Mouse (Mus musculus): ENCODE measurements at regions not wholly inside any gene's neighbourhood (a gene's known extent, or its start where the extent isn't known, plus 50 kb on each side); places are given as distances from the start of the nearest gene placed in this dataset.
A peak's percentile ranks its signal among the peaks of the same experiment; 100 is the strongest.
"Not testable (repeated sequence)": the region's sequence is repeated elsewhere in the genome, so short reads cannot be mapped to it uniquely, and the experiment has no call there.

- not testable (repeated sequence) for DNase-seq (ENCODE audit: low spot score in 2 of 2)
Measured at GRCm38 (mm10) chr12:77526581-77526980, 288.7 kb downstream of the Fut8 start.

GRCm38 (mm10) chr12:77527499-77527898 lies 289.6 kb downstream of the Fut8 start:
- DNase-seq (ENCODE audit: low spot score in 2 of 2) = no peak

GRCm38 (mm10) chr12:77527953-77528865 lies 290.3 kb downstream of the Fut8 start:
- DNase-seq (ENCODE audit: low spot score in 2 of 2) = no peak

- no peak for DNase-seq (ENCODE audit: low spot score in 2 of 2)
Measured at GRCm38 (mm10) chr12:77528868-77529271, 290.9 kb downstream of the Fut8 start.

- peak in 1 of 2 experiments; percentile 1 for DNase-seq (ENCODE audit: low spot score in 2 of 2)
Measured at GRCm38 (mm10) chr12:77529414-77529813, 291.5 kb downstream of the Fut8 start.

GRCm38 (mm10) chr12:77529955-77530354 lies 292.0 kb downstream of the Fut8 start:
- peak in 1 of 2 experiments; percentile 2 for DNase-seq (ENCODE audit: low spot score in 2 of 2)

GRCm38 (mm10) chr12:77531294-77531693 lies 293.4 kb downstream of the Fut8 start:
- DNase-seq (ENCODE audit: low spot score in 2 of 2) = peak; percentile 45 to 77

GRCm38 (mm10) chr12:77532547-77532946 lies 294.6 kb downstream of the Fut8 start:
- peak in 1 of 2 experiments; percentile 7 for DNase-seq (ENCODE audit: low spot score in 2 of 2)

- DNase-seq (ENCODE audit: low spot score in 2 of 2) = no peak
Measured at GRCm38 (mm10) chr12:77533606-77534005, 295.7 kb downstream of the Fut8 start.

GRCm38 (mm10) chr12:77534079-77534478 lies 296.2 kb downstream of the Fut8 start:
- DNase-seq (ENCODE audit: low spot score in 2 of 2) = no peak

GRCm38 (mm10) chr12:77535147-77535546 lies 297.2 kb downstream of the Fut8 start:
- DNase-seq (ENCODE audit: low spot score in 2 of 2) = peak in 1 of 2 experiments; percentile 44

GRCm38 (mm10) chr12:77537139-77537848 lies 299.4 kb downstream of the Fut8 start:
- DNase-seq (ENCODE audit: low spot score in 2 of 2) = peak in 1 of 2 experiments; percentile 2

GRCm38 (mm10) chr12:77539661-77540431 lies 301.9 kb downstream of the Fut8 start:
- DNase-seq (ENCODE audit: low spot score in 2 of 2) = peak in 1 of 2 experiments; percentile 3

- DNase-seq (ENCODE audit: low spot score in 2 of 2) = peak in 1 of 2 experiments; percentile 1
Measured at GRCm38 (mm10) chr12:77541051-77541765, 303.3 kb downstream of the Fut8 start.

GRCm38 (mm10) chr12:77541826-77542225 lies 303.9 kb downstream of the Fut8 start:
- peak in 1 of 2 experiments; percentile 2 for DNase-seq (ENCODE audit: low spot score in 2 of 2)

- DNase-seq (ENCODE audit: low spot score in 2 of 2) = peak in 1 of 2 experiments; percentile 1
Measured at GRCm38 (mm10) chr12:77543651-77544050, 305.7 kb downstream of the Fut8 start.

GRCm38 (mm10) chr12:77546165-77546564 lies 308.2 kb downstream of the Fut8 start:
- DNase-seq (ENCODE audit: low spot score in 2 of 2) = no peak

GRCm38 (mm10) chr12:77568286-77568685 lies 330.4 kb downstream of the Fut8 start:
- peak in 1 of 2 experiments; percentile 49 for DNase-seq (ENCODE audit: low spot score in 2 of 2)

GRCm38 (mm10) chr12:77570501-77570900 lies 332.6 kb downstream of the Fut8 start:
- no peak for DNase-seq (ENCODE audit: low spot score in 2 of 2)

GRCm38 (mm10) chr12:77571071-77571470 lies 333.1 kb downstream of the Fut8 start:
- DNase-seq (ENCODE audit: low spot score in 2 of 2) = no peak

- DNase-seq (ENCODE audit: low spot score in 2 of 2) = no peak
Measured at GRCm38 (mm10) chr12:77575046-77575445, 337.1 kb downstream of the Fut8 start.
